Mouse (Mus musculus) limb, embryonic 14.5 days (tissue): ENCODE measurements at regions not wholly inside any gene's neighbourhood (a gene's known extent, or its start where the extent isn't known, plus 50 kb on each side); places are given as distances from the start of the nearest gene placed in this dataset.

Source experiments
- ATAC-seq: fragments of 200-750 bp; cut with Nextera tagmentation; 2 replicates; pipeline ENCODE4 v1.8.0; 2017; ENCODE audit warnings: low read depth, moderate number of reproducible peaks, moderate TSS enrichment; ENCODE audit not compliant: low FRiP score
- DNase-seq: peaks from one replicate; pipeline ENCODE4 v3.0.0-alpha.2; 2015; ENCODE audit warnings: low spot score
- H3K27ac ChIP-seq: fragments of 300-500 bp; sonication (generic); replicated peaks from 2 replicates; pipeline ENCODE4 v1.5.1; 2014; ENCODE audit warnings: low read depth, mild to moderate bottlenecking, low read length, moderate library complexity, mixed read lengths
- H3K27me3 ChIP-seq: fragments of 300-500 bp; sonication (generic); 2 replicates; pipeline ENCODE4 v1.6.1; 2014; ENCODE audit warnings: low read length, mixed read lengths; ENCODE audit not compliant: control insufficient read depth, insufficient read depth
- H3K36me3 ChIP-seq: fragments of 300-500 bp; sonication (generic); 2 replicates; pipeline ENCODE4 v1.6.1; 2014; ENCODE audit warnings: mild to moderate bottlenecking, low read length, moderate library complexity, mixed read lengths; ENCODE audit not compliant: control insufficient read depth, insufficient read depth
- H3K4me1 ChIP-seq: fragments of 300-500 bp; sonication (generic); 2 replicates; pipeline ENCODE4 v1.6.1; 2014; ENCODE audit warnings: antibody characterized with exemption, low read length, mixed read lengths; ENCODE audit not compliant: control insufficient read depth, insufficient read depth
- H3K4me2 ChIP-seq: fragments of 300-500 bp; sonication (generic); replicated peaks from 2 replicates; pipeline ENCODE4 v1.6.1; 2014; ENCODE audit warnings: low read depth, mild to moderate bottlenecking, low read length, moderate library complexity; ENCODE audit not compliant: severe bottlenecking
- H3K4me3 ChIP-seq: fragments of 300-500 bp; sonication (generic); replicated peaks from 2 replicates; pipeline ENCODE4 v1.5.1; 2014; ENCODE audit warnings: low read length
- H3K9ac ChIP-seq: fragments of 300-500 bp; sonication (generic); 2 replicates; pipeline ENCODE4 v1.6.1; 2014; ENCODE audit warnings: mild to moderate bottlenecking, low read depth, low read length, moderate library complexity; ENCODE audit not compliant: severe bottlenecking
- H3K9me3 ChIP-seq: fragments of 300-500 bp; sonication (generic); 2 replicates; pipeline ENCODE4 v1.6.1; 2016; ENCODE audit warnings: low read length; ENCODE audit not compliant: control insufficient read depth
- POLR2A ChIP-seq: fragments of 200-500 bp; IDR thresholded peaks from 2 replicates; pipeline ENCODE4 v1.8.0; 2012; ENCODE audit warnings: inconsistent platforms, mild to moderate bottlenecking, moderate library complexity, borderline replicate concordance; ENCODE audit not compliant: insufficient read depth, insufficient read length; ENCODE audit errors: extremely low read depth
- WGBS: fragments of 180-500 bp; shearing (Covaris S2); extraction: QIAGEN DNeasy Blood & Tissue Kit; methylation state at CpG from one replicate; pipeline ENCODE4 v1.1.7; 2014; 5-methylcytosine and 5-hydroxymethylcytosine counted together

DNA sequence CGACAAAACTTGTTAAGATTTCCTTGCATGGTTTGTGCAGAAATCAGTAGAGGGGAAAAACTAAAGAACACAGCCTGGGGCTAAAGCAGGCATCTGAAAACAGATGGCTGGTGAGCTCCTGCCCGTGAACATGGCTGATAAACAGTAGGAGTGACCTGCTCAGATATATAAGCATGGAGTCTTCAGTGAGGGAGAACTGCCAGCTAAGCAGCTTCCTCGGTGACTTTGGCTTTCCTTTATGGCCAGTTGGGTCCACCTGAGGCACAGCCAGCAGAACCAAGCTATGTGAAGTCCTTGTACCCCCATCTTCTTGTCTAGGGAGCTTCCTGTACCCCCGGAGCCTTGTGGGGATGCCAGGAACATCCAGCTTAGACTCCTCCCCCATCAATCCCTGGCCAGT lies 139.8 kb upstream of the Gm10295 start:
- DNase-seq: no peak
- ATAC-seq: no peak

DNA sequence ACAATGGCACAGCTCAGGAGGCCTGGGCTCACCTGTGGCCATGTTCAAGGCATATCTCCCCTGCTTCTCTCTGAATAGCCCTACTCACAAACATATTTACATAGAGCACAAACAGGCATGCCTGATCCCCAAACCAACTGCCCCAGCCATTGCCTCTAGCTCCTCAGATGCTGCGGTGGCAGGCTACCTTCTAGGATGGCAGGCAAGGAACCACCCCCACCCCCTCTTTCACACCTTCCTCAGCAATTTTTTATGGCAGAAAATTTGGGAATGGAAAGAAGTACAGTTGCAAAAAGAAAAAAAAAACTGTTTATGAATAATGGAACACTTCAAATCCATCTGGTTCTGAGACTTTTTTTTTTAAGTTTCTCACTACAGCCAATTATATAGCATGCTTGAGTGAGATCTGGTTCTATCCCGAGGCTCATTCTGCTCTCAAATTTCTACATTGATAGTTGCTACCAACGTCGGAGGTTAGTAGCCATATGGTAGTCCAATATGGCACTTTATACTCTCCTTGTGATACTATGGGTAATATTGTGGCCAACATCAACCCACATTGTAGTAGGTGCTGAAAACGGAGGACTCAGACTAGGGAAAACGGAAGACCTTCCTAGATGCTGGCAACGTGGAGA lies 136.8 kb upstream of the Gm10295 start:
- ATAC-seq: no peak
- TF ChIP-seq POLR2A: no peak
- 81% methylated on average over 7 of the region's 7 CpGs for WGBS

More for the DNA sequence above, 139.8 kb upstream of the Gm10295 start:
- Histone ChIP-seq H3K9me3 (no peaks in the 10 kb centered on the region), H3K4me2 (no peak overlapping the region), H3K9ac (no peak overlapping the region), H3K27ac (no peak overlapping the region), H3K27me3 (no peaks in the 10 kb centered on the region), H3K36me3 (no peaks in the 10 kb centered on the region), H3K4me1 (no peaks in the 10 kb centered on the region), H3K4me3 (no peak overlapping the region)
- 42% methylated on average over 4 of the region's 4 CpGs for WGBS
- TF ChIP-seq POLR2A: no peak

DNA sequence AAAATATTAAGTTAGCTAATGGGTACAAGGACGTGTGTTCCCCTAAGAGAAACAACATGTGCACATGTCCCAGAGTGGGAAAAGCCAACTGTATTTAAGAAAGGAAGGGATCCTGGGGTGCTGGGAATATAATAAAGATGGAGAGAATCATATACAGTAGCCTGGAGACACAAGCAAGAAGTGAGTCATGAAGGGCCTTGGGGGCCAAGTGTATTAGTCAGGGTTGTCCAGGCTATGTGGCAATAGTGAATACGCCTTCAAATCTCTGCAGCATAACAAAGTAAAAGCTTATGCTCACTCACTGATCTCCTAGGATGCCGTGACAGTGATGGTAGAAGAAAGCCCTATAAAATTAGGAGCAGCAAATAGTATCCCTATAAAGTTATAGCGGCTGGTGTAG lies 124.1 kb upstream of the Gm10295 start:
- TF ChIP-seq POLR2A: no peak
- DNase-seq (no peak), ATAC-seq (no peak)
- no peaks in the 10 kb centered on the region for H3K9me3 ChIP-seq
- WGBS: 81% methylated on average over 4 of the region's 4 CpGs
- no peaks in the 10 kb centered on the region for H3K36me3 ChIP-seq
- no peak overlapping the region for H3K4me2 ChIP-seq
- H3K4me3 ChIP-seq: no peak overlapping the region
- no peak overlapping the region for H3K27ac ChIP-seq
- H3K27me3 ChIP-seq: no peaks in the 10 kb centered on the region
- no peak overlapping the region for H3K9ac ChIP-seq
- peaks cover 12% of the 10 kb centered on the region for H3K4me1 ChIP-seq

More for the DNA sequence above, 136.8 kb upstream of the Gm10295 start:
- Histone ChIP-seq H3K27me3 (no peaks in the 10 kb centered on the region), H3K4me1 (no peaks in the 10 kb centered on the region), H3K36me3 (no peaks in the 10 kb centered on the region), H3K4me2 (no peak overlapping the region), H3K27ac (no peak overlapping the region), H3K9me3 (no peaks in the 10 kb centered on the region), H3K4me3 (no peak overlapping the region), H3K9ac (no peak overlapping the region)
- no peak for DNase-seq

DNA sequence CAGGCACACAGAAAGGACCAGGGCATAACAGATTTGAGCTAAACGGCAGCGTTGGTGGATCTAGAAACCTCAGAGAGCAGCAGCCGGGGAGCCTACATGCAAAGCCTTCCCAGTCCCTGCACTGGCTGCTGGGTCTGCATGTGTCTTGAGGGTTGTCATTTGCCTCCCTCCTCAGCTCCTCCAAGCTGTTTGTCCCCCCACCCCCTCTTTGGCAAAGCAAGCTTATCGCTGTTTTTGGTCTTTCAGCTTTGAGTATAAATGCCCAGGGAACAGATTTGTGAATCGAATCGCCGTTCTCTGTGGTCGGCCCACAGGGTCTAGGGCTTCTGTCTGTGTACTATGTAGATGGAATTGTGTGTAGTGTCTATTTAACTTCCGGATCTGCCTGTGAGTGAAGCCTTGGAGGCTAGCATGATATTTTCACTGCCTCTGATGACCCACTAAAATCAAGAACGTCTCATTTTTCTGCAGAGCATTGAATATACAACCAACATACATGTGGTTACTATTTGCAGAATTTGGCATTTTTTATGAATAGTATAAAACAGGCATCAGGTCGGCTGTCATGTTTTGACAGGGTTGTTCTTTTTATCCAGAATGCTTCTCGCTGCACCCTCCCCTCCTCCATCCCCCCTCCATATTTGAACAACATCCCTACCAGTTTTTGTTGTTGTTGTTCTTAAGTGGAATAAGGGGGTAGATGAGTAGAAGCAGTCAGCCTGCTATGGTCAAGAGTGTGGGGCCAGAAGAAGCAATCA lies 121.3 kb upstream of the Gm10295 start:
- Histone ChIP-seq H3K9me3 (no peaks in the 10 kb centered on the region), H3K27me3 (no peaks in the 10 kb centered on the region), H3K27ac (no peak overlapping the region), H3K36me3 (no peaks in the 10 kb centered on the region), H3K9ac (no peak overlapping the region), H3K4me2 (peak overlapping the region; percentile 13), H3K4me3 (no peak overlapping the region), H3K4me1 (peaks cover 12% of the 10 kb centered on the region)
- TF ChIP-seq POLR2A: no peak
- WGBS: 33% methylated on average over 12 of the region's 12 CpGs
- DNase-seq (no peak), ATAC-seq (no peak)

DNA sequence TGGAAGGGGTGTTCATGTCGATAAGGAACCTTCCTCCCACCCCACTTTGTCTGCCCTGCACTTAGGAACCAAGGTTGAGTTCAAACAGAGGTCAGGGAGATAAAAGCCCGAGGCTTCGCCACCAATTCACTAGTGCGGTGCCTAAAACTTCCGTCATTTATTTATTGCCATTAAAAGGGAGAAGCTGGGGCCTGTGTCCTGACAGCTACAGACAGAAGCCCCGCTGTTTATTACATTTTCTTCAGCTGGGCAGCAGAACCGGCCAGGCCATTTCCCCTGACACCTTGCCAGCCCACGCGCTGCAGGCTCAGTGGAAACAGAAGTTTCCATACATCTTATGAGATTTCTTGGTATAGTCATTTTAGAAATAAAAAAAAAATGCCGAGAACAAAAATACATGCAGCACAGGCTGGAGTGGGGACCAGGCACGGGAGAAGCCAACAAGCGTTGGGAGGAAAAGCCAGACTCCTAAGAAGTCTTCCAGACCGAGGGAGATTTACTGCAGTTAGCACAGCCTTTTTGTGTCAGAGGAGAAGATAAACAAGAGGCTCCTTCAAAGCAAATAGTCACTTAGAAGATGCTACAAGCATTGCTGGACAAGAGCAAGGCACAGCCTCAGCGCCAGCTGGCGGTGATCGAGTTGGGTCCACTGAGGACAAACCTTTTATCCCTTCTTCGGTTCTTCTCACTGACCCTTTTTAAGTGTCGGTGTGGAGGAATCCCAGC lies 120.5 kb upstream of the Gm10295 start:
- Histone ChIP-seq H3K9me3 (no peaks in the 10 kb centered on the region), H3K36me3 (no peaks in the 10 kb centered on the region), H3K4me2 (peak overlapping the region; percentile 13), H3K27me3 (no peaks in the 10 kb centered on the region), H3K27ac (no peak overlapping the region), H3K4me1 (peaks cover 12% of the 10 kb centered on the region), H3K4me3 (no peak overlapping the region), H3K9ac (no peak overlapping the region)
- 10% methylated on average over 18 of the region's 18 CpGs for WGBS
- DNase-seq: no peak
- TF ChIP-seq POLR2A: no peak
- ATAC-seq: no peak
